Mouse (Mus musculus): ENCODE data around the gene Uqcrq. TPM values are rescaled to one million over a fixed set of nuclear protein-coding genes. Genes with fewer than 3 reads are reported as not detected.
"Not testable (repeated sequence)": the region's sequence is repeated elsewhere in the genome, so short reads cannot be mapped to it uniquely, and the experiment has no call there.

The Uqcrq gene
- total RNA-seq, 2 experiments from 2014 or later, result 488 to 504 TPM

- intact Hi-C loops (cut with DNase I), result no loop called here
- peak in 1 of 2 experiments; percentile 51 for DNase-seq (ENCODE audit: low spot score in 2 of 2)
These were observed 26.1 kb upstream of the Uqcrq start, which contains the start of the genes Gm10447 and Shroom1 for GRCm38 (mm10) chr11:53456474-53457371. Gm10447 (minus strand) TSS chr11:53457110. Shroom1 (plus strand) TSS chr11:53457205.

DNA sequence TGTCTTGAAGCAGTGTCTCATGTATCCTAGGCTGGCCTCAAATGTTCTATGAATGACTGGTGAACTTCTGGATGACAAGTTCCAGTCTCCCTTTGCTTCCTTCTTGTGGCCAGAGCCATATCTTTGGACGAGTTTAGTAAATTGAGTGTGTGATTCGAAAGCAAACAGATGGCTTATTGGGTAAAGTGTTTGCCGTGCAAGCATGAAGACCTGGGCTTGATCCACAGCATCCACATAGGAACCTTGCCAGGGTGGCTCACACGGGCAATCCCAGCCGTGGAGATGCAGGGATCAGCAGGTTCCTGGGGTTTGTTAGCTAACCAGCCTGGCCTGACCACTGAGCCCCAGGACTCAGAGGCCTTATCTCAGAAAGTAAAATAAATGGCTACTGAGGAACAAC is 22.4 kb upstream of the Uqcrq start:
- intact Hi-C loops (cut with DNase I), result no loop called here
- no peak for DNase-seq (ENCODE audit: low spot score in 2 of 2)

DNA sequence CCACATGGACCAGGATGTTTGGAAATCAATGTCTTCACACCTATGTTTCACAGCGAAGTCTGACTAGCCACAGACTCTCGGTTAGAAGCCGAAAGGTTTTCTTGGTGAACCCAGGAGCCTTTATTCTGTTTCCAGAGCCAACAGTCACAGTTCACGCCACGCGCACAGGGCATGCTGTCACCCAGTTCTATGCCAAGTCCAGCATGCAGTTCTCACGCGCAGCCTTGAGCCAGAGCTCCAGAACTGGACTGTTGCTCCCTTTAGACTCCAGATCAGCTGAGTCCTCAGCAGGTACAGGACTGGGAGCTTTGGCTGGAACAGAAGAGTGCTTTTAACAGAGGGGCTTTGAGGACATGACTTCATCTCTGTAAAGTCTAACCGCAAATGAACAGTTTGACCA is 21.8 kb upstream of the Uqcrq start:
- DNase-seq (ENCODE audit: low spot score in 2 of 2), result no peak
- intact Hi-C loops (cut with DNase I), result no loop called here

DNA sequence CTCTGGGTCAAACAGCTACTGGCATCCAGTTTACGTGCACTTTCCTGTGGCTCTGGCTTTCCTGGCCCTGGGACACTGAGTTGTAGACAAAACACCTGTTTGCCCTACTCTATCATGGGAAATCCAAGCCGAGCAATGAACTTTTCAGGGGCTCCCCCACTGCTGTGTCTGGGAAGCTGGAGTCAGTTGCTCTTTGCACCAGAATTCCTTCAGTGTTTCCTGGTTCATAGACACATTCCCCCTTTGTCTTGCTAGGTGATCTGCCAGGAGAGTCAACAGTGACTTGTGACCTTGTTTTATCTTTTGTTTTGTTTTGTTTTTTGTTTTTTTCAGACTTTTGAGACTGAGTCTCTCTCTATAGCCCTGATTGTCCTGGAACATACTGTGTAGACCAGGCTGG is 20.7 kb upstream of the Uqcrq start:
- intact Hi-C loops (cut with DNase I), result no loop called here
- DNase-seq (ENCODE audit: low spot score in 2 of 2), result no peak

GRCm38 (mm10) chr11:53450070-53450705 is 19.6 kb upstream of the Uqcrq start:
- no peak for DNase-seq (ENCODE audit: low spot score in 2 of 2)
- intact Hi-C loops (cut with DNase I), result no loop called here

- no peak for DNase-seq (ENCODE audit: low spot score in 2 of 2)
- intact Hi-C loops (cut with DNase I), result no loop called here
These were observed 17.9 kb upstream of the Uqcrq start for GRCm38 (mm10) chr11:53448529-53448928.

- no peak for DNase-seq (ENCODE audit: low spot score in 2 of 2)
- intact Hi-C loops (cut with DNase I), result no loop called here
These were observed 17.4 kb upstream of the Uqcrq start for GRCm38 (mm10) chr11:53447996-53448395.

- intact Hi-C loops (cut with DNase I), result no loop called here
- no peak for DNase-seq (ENCODE audit: low spot score in 2 of 2)
These were observed 15.6 kb upstream of the Uqcrq start for GRCm38 (mm10) chr11:53446183-53446582.

DNA sequence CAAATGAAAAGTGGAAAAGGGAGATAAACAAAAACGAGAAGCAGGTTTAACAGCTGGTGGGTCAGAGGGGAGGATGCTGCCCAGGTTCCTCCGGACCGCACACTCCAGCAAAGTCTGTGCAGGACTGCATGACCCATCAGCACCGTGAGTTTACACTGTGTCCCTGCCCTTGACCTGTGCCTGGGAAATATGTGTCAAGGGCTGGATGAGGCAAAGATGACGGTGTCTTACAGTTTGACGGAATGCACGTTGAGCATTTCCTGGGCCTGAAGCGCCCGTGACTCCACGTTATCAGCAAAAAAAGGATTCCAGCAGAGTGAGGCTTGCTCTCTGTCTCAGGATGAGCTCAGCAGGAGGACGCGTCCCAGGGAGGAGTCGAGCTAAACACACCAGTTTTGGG is 14.9 kb upstream of the Uqcrq start:
- intact Hi-C loops (cut with DNase I), result no loop called here
- no peak for DNase-seq (ENCODE audit: low spot score in 2 of 2)

DNA sequence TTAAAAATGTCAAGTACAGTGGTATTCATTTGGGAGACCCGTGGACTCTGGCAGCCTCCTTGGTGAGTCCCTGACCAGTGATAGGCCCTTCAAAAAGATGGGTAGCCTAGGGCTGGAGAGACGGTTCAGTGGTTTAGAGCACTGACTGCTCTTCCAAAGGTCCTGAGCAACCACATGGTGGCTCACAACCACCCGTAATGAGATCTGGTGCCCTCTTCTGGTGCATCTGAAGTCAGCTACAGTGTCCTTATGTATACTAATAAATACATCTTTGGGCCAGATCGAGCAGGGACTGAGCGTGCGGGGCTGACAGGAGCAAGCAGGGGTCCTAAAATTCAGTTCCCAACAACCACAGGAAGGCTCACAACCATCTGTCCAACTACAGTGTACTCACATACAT is 13.2 kb upstream of the Uqcrq start:
- intact Hi-C loops (cut with DNase I), result no loop called here
- peak in 1 of 2 experiments; percentile 35 for DNase-seq (ENCODE audit: low spot score in 2 of 2)

DNA sequence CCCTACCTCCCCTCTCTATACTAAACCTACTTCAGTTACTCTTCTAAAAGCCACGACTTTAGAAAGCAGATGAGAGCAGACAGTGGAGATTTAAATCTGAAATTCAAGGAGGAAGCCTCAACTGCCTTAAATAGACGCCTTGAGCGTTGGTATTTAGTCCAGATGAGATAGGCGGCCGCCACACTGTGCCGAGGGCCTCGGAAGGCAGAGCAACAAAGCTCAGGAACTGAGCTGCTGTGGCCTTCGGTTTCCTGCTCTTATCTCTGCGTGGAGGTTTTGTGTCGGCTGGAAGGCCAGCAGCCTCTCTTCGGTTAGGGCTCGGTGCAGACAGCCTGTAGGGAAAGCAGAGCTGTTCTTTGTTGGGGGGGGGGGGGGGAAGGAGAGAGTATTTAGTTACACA is 11.3 kb upstream of the Uqcrq start:
- intact Hi-C loops (cut with DNase I), result no loop called here
- no peak for DNase-seq (ENCODE audit: low spot score in 2 of 2)

DNA sequence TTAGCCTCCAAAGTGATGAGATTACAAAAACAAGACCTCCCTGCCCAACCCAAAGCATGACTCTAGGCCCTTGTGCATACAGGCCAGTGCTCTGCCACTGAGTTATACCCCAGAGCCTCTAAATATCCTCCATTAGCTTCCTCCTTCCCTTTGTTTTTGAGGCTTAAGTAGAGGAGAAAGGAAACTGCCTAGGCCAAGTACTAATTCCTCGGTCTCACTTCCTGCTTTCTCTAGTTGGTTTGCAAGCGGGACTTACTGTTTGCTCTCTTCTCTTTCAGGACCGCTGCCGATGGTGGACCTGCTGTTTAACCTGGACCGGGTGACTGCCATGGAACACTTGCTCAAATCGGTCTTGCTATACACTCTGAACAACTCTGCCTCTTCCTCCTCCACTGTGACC is 5.7 kb upstream of the Uqcrq start:
- intact Hi-C loops (cut with DNase I), result no loop called here
- DNase-seq (ENCODE audit: low spot score in 2 of 2), result no peak

DNA sequence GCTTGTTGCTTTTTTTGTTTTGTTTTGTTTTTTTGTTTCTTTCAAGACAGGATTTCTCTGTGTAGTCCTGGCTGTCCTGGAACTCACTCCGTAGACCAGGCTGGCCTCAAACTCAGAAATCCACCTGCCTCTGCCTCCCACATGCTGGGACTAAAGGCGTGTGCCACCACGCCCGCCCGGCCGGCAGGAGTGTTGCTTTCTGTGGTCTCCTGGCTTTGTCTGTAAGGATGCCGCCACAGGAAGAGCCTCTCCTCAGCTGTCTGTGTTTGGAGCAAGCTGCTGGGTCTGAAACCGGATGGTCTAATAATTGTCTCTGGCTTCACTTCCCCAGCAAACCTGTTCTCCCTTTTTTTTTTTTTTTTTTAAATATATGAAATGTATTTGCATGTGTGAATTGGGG is 4.9 kb upstream of the Uqcrq start:
- intact Hi-C loops (cut with DNase I), result no loop called here

GRCm38 (mm10) chr11:53433057-53433456 is 2.4 kb upstream of the Uqcrq start:
- intact Hi-C loops (cut with DNase I), result no loop called here
- no peak for DNase-seq (ENCODE audit: low spot score in 2 of 2)

More for the DNA sequence above, 4.9 kb upstream of the Uqcrq start:
- DNase-seq (ENCODE audit: low spot score in 2 of 2), result no peak

- intact Hi-C loops (cut with DNase I), result no loop called here
- no peak for DNase-seq (ENCODE audit: low spot score in 2 of 2)
These were observed 871 bp upstream of the Uqcrq start for GRCm38 (mm10) chr11:53431347-53432056.

DNA sequence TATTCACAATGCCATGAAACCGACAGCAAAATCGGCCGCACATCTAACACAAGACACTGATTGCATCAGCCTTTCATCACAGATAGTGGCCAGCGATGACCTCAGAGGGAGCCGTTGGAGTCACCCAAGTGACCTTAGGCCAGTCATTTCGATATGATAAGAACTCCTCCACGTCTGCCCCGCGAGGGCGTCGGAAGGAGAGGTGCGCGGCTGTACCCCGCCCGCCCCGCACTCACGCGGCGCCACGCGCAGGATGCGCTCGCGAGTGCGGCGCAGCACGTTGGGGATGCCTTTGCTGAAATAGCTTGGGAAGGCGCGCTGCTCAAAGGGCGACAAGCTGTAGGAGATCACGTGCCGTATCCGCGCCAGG is 346 bp downstream of the Uqcrq start:
- DNase-seq (ENCODE audit: low spot score in 2 of 2), result no peak
- intact Hi-C loops (cut with DNase I), result no loop called here

DNA sequence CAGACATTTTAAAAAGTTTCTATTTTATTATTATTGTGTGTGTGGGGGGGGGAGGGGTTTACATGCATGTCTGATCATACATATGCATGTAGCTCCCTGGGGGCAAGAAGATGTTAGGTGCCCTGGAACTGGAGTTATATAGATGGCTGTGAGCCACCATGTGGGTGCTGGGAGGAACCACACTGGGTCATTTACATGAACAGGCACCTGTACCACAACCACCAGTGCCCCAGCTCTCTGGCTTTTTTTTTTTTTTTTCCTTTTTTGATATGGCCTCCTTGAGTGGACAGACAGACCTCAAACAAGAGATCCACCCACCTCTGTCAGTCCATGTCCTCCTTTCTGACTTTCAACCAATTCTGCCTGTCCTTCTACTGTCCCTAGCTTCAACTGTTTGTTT is 1.4 kb downstream of the Uqcrq start:
- intact Hi-C loops (cut with DNase I), result no loop called here

GRCm38 (mm10) chr11:53428716-53429057 is 1.9 kb downstream of the Uqcrq start:
- no peak for DNase-seq (ENCODE audit: low spot score in 2 of 2)
- intact Hi-C loops (cut with DNase I), result no loop called here

More for the DNA sequence above, 1.4 kb downstream of the Uqcrq start:
- DNase-seq (ENCODE audit: low spot score in 2 of 2), result no peak

- intact Hi-C loops (cut with DNase I), result no loop called here
- DNase-seq (ENCODE audit: low spot score in 2 of 2), result no peak
These were observed 2.5 kb downstream of the Uqcrq start for GRCm38 (mm10) chr11:53427993-53428715.

DNA sequence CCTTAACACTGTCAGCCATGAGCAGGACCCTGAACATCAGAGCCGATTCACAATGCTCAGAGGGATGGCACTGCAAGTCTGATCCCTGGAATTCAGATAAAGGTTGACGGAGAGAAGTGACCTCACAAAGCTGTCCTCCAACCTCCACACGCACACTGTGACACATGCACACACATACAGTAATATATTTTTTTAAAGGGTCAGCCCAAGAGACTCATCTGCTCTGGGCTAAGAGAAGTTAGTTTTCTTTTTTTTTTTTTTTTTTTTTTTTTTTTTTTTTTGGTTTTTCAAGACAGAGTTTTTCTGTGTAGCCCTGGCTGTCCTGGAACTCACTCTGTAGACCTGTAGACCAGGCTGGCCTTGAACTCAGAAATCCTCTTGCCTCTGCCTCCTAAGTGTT is 3.7 kb downstream of the Uqcrq start:
- DNase-seq (ENCODE audit: low spot score in 2 of 2); intact Hi-C loops (cut with DNase I): not testable (repeated sequence)

All from left cerebral cortex, postnatal 25 days (tissue).